Mouse (Mus musculus) liver, embryonic 16.5 days (tissue): ENCODE data around the gene Pygm. TPM values are rescaled to one million over a fixed set of nuclear protein-coding genes. Genes with fewer than 3 reads are reported as not detected.
A peak's percentile ranks its signal among the peaks of the same experiment; 100 is the strongest.

ENCODE experiments used
- ATAC-seq: fragments of 200-750 bp; cut with Nextera tagmentation; 2 replicates; pipeline ENCODE4 v1.8.0; 2017; ENCODE audit warnings: low read depth, mild to moderate bottlenecking, moderate number of reproducible peaks, moderate library complexity
- H3K27ac ChIP-seq: fragments of 300-500 bp; sonication (generic); 2 replicates; pipeline ENCODE4 v1.5.1; 2014; ENCODE audit warnings: mild to moderate bottlenecking, low read length
- H3K27me3 ChIP-seq: fragments of 300-500 bp; sonication (generic); 2 replicates; pipeline ENCODE4 v1.6.1; 2014; ENCODE audit warnings: low read depth, low read length, mixed read lengths; ENCODE audit not compliant: control insufficient read depth, insufficient read depth
- H3K36me3 ChIP-seq: fragments of 300-500 bp; sonication (generic); 2 replicates; pipeline ENCODE4 v1.6.1; 2014; ENCODE audit warnings: mild to moderate bottlenecking; ENCODE audit not compliant: control insufficient read depth, insufficient read depth
- H3K4me1 ChIP-seq: fragments of 300-500 bp; sonication (generic); 2 replicates; pipeline ENCODE4 v1.6.1; 2014; ENCODE audit warnings: low read depth, low read length, mixed read lengths; ENCODE audit not compliant: control insufficient read depth
- H3K4me2 ChIP-seq: fragments of 300-500 bp; sonication (generic); 2 replicates; pipeline ENCODE4 v1.6.1; 2014; ENCODE audit warnings: low read depth, low read length, mixed read lengths
- H3K4me3 ChIP-seq: fragments of 300-500 bp; sonication (generic); 2 replicates; pipeline ENCODE4 v1.5.1; 2014; ENCODE audit warnings: low read depth, mild to moderate bottlenecking, low read length
- H3K9ac ChIP-seq: fragments of 300-500 bp; sonication (generic); 2 replicates; pipeline ENCODE4 v1.6.1; 2014; ENCODE audit warnings: low read depth, low read length
- H3K9me3 ChIP-seq: fragments of 300-500 bp; sonication (generic); replicated peaks from 2 replicates; pipeline ENCODE4 v1.6.1; 2016; ENCODE audit warnings: low read length; ENCODE audit not compliant: control insufficient read depth
- WGBS: fragments of 180-500 bp; shearing (Covaris S2); extraction: QIAGEN DNeasy Blood & Tissue Kit; methylation state at CpG from one replicate; pipeline ENCODE4 v1.1.7; 2014; ENCODE audit not compliant: insufficient replicate concordance; 5-methylcytosine and 5-hydroxymethylcytosine counted together
- polyA plus RNA-seq: library from polyadenylated mRNA; unstranded; fragments of >200 nt; fragmentation: Nextera tagmentation; extraction: Ambion mirVana; gene quantifications from 2 replicates; pipeline ENCODE4 v1.2.1, GENCODE M21; 2015

Pygm gene
- polyA plus RNA-seq, 1 experiment from 2014 or later = 11.2 TPM

- Histone ChIP-seq H3K36me3 (peaks cover 38% of the 10 kb centered on the region), H3K4me3 (peak overlapping the region; percentile 100), H3K9me3 (no peaks in the 10 kb centered on the region), H3K27ac (peak overlapping the region; percentile 97), H3K4me2 (peak overlapping the region; percentile 71), H3K9ac (peak overlapping the region; percentile 99), H3K27me3 (no peaks in the 10 kb centered on the region), H3K4me1 (peaks cover 24% of the 10 kb centered on the region)
- peak; percentile 14 for ATAC-seq
- WGBS = under 1% methylated on average over 55 of the region's 55 CpGs
Measured at GRCm38 (mm10) chr19:6364317-6364725, 19.9 kb upstream of the Pygm start.

- Histone ChIP-seq H3K36me3 (peaks cover 42% of the 10 kb centered on the region), H3K27me3 (no peaks in the 10 kb centered on the region), H3K9ac (peak overlapping the region; percentile 99), H3K4me2 (peak overlapping the region; percentile 71), H3K9me3 (no peaks in the 10 kb centered on the region), H3K4me1 (peaks cover 24% of the 10 kb centered on the region), H3K27ac (peak overlapping the region; percentile 97; the same call in 1 of the 2 replicates), H3K4me3 (peak overlapping the region; percentile 100)
- ATAC-seq = no peak
- WGBS = 0% methylated on average over 2 of the region's 2 CpGs
Measured at GRCm38 (mm10) chr19:6364842-6365241, 19.4 kb upstream of the Pygm start.

DNA sequence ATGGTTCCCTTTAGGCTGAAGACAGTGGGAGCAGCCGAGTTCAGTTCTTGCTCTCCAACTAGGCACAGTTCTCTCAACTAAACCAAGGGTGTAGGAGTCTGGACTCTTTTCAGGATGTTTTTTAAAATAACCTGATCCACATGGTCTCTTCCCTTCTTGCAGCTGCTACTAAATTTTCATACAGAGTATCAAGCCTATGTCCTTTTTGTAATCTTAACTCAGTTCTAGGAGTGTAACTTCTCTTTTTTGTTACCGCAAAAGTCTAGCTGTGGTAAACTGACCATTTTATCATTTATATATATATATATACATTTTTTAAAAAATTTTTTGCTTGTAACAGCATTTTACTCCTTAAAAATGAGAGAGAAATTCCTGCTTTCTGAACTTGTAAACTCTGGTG, 14.0 kb upstream of the Pygm start:
- 89% methylated on average over 2 of the region's 2 CpGs for WGBS
- no peak overlapping the region for H3K4me3 ChIP-seq
- no peaks in the 10 kb centered on the region for H3K9me3 ChIP-seq
- ATAC-seq = no peak
- H3K4me2 ChIP-seq = no peak overlapping the region
- peaks cover 12% of the 10 kb centered on the region for H3K4me1 ChIP-seq
- H3K27ac ChIP-seq = no peak overlapping the region
- H3K9ac ChIP-seq = no peak overlapping the region
- no peaks in the 10 kb centered on the region for H3K27me3 ChIP-seq
- peaks cover 93% of the 10 kb centered on the region for H3K36me3 ChIP-seq

DNA sequence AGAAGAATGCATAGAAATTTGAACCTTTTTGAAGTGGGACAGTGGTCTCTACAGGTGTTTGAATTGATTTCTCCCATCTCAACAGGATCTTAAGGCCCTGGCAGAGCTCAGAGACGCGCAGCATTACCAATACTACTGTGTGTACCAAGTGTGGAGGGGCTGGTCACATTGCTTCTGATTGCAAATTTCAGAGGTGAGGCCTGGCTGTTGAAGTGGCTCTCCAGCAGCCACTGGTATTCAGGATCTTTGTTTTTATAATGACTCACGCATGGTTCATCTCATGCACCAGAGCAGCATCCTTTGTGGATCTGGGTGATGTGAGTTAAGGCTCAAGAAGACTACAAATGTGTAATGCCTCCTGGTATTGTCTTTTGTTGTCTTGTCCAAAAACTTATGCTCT, 11.8 kb upstream of the Pygm start:
- peaks cover under 1% of the 10 kb centered on the region for H3K4me1 ChIP-seq
- no peak overlapping the region for H3K4me2 ChIP-seq
- no peaks in the 10 kb centered on the region for H3K27me3 ChIP-seq
- ATAC-seq = no peak
- no peak overlapping the region for H3K4me3 ChIP-seq
- 85% methylated on average over 3 of the region's 3 CpGs for WGBS
- H3K36me3 ChIP-seq = peaks cover 95% of the 10 kb centered on the region
- no peaks in the 10 kb centered on the region for H3K9me3 ChIP-seq
- H3K9ac ChIP-seq = no peak overlapping the region
- no peak overlapping the region for H3K27ac ChIP-seq

- no peak overlapping the region for H3K27ac ChIP-seq
- H3K36me3 ChIP-seq = peaks cover 96% of the 10 kb centered on the region
- no peak overlapping the region for H3K4me3 ChIP-seq
- no peak overlapping the region for H3K4me2 ChIP-seq
- no peak overlapping the region for H3K9ac ChIP-seq
- no peak for ATAC-seq
- no peaks in the 10 kb centered on the region; the same call in 1 of the 2 replicates for H3K4me1 ChIP-seq
- no peaks in the 10 kb centered on the region for H3K9me3 ChIP-seq
- 55% methylated on average over 12 of the region's 12 CpGs for WGBS
- no peaks in the 10 kb centered on the region for H3K27me3 ChIP-seq
Measured at GRCm38 (mm10) chr19:6373539-6374400, 10.4 kb upstream of the Pygm start.

DNA sequence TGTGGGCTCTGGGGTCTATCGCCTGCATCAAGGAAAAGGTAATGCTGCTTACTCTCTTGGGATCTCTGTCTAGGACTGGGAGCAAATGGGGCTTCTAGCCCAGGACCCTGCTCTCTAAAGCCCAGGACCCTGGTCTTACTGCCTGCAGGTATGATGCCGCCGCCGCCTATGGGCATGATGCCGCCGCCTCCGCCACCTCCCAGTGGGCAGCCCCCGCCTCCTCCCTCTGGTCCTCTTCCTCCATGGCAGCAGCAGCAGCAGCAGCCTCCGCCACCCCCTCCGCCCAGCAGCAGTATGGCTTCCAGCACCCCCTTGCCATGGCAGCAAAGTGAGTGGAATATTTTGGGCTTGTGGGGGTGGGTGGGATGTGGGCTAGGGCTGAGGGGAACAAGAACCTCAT, 9.6 kb upstream of the Pygm start:
- Histone ChIP-seq H3K9ac (no peak overlapping the region), H3K4me2 (no peak overlapping the region), H3K4me1 (no peaks in the 10 kb centered on the region; the same call in 1 of the 2 replicates), H3K4me3 (no peak overlapping the region), H3K36me3 (peaks cover 89% of the 10 kb centered on the region), H3K27ac (no peak overlapping the region), H3K27me3 (no peaks in the 10 kb centered on the region), H3K9me3 (no peaks in the 10 kb centered on the region)
- no peak for ATAC-seq
- 96% methylated on average over 10 of the region's 10 CpGs for WGBS

DNA sequence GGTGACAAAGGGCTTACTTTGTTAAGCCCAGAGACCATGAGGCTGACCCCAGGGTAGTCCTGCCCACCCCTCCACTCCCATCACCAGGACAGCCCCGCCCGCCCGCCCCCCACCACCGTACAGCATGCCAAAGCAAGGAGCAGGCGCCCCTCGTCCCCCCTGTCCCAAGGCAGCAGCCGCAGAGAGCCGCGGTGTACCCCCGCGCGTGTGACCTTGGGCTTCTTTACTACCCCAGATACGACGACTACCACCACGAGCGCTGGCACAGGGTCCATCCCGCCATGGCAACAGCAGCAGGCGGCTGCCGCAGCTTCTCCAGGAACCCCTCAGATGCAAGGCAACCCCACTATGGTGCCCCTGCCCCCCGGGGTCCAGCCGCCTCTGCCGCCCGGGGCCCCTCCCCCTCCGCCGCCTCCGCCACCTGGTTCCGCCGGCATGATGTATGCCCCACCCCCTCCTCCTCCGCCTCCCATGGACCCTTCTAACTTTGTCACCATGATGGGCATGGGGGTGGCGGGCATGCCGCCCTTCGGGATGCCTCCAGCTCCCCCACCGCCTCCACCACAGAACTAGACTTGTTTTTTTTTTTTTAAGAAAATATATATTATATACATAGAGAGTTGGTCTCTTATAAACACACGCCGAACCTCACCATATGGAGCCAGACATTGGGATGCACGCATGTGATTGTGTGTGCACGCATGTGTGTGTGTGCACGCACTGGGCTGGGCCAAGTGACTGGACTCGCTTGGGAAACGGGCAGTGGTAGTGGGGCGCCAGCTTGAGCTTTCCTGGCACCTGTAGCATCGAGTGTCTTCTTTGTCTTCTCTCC, 8.6 kb upstream of the Pygm start:
- 91% methylated on average over 40 of the region's 42 CpGs for WGBS

DNA sequence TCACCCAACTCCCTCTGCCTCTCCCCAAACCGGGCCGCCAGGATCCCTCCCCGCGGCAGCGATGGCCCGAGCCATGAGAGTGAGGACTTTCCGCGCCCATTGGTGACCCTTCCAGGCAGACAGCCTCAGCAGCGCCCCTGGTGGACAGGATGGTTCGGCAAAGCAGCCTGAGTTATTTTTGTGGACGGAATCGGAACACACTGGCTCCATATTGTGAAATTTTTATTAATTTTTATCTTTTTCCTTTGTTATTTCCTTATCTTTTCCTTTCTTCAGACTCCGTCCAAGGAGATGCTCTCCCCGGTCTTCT, 8.0 kb upstream of the Pygm start:
- Histone ChIP-seq H3K9me3 (no peaks in the 10 kb centered on the region), H3K27me3 (no peaks in the 10 kb centered on the region), H3K27ac (no peak overlapping the region), H3K4me3 (no peak overlapping the region), H3K4me1 (no peaks in the 10 kb centered on the region; the same call in 1 of the 2 replicates), H3K9ac (no peak overlapping the region), H3K4me2 (no peak overlapping the region), H3K36me3 (peaks cover 75% of the 10 kb centered on the region)
- no peak for ATAC-seq
- 80% methylated on average over 14 of the region's 14 CpGs for WGBS

More for the DNA sequence above, 8.6 kb upstream of the Pygm start:
- Histone ChIP-seq H3K36me3 (peaks cover 80% of the 10 kb centered on the region), H3K27ac (no peak overlapping the region), H3K27me3 (no peaks in the 10 kb centered on the region), H3K9ac (no peak overlapping the region), H3K4me1 (no peaks in the 10 kb centered on the region; the same call in 1 of the 2 replicates), H3K9me3 (no peaks in the 10 kb centered on the region), H3K4me3 (no peak overlapping the region), H3K4me2 (no peak overlapping the region)
- peak; percentile 23; the same call in 1 of the 2 replicates for ATAC-seq

DNA sequence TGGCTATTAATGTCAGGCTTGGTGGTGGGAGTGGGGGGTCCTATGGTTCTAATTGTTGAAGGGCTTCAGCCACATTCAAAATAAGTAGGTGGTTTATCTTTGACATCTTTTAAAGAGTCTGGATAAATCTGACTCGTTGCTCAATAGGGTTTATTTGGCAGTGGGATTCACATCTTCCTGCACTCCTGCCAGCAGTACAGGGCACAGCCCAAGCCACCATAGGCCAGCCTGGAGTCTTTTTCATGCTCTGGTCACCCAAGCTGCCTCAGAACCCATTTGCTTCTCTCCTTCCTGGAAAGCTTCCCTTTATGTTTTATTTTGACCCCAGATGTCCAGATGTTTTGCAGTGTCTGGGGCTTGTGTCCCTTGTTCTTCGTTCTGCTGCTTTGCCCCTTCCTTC, 7.6 kb upstream of the Pygm start:
- no peaks in the 10 kb centered on the region for H3K9me3 ChIP-seq
- H3K36me3 ChIP-seq = peaks cover 70% of the 10 kb centered on the region
- H3K4me2 ChIP-seq = no peak overlapping the region
- no peaks in the 10 kb centered on the region for H3K27me3 ChIP-seq
- no peak overlapping the region for H3K4me3 ChIP-seq
- no peak overlapping the region for H3K9ac ChIP-seq
- no peak overlapping the region for H3K27ac ChIP-seq
- H3K4me1 ChIP-seq = no peaks in the 10 kb centered on the region; the same call in 1 of the 2 replicates
- no peak for ATAC-seq
- WGBS = 67% methylated on average over 2 of the region's 2 CpGs
